Mouse (Mus musculus) kidney, postnatal 25 days (tissue): ENCODE results near the gene Mroh2b.

ENCODE experiments used
- DNase-seq, 2 experiments: peaks; one replicate each; pipeline ENCODE4 v3.0.0; 2021; ENCODE audit warnings: mixed read lengths in 2 of 2

Gene Mroh2b

GRCm38 (mm10) chr15:4898437-4898836 lies at the start of gene Mroh2b:
Gene Mroh2b, plus strand, starts transcription at chr15:4898737.
- DNase-seq = no peak

- DNase-seq = no peak
Measured at GRCm38 (mm10) chr15:4850015-4850414, 48.5 kb upstream of the Mroh2b start.

GRCm38 (mm10) chr15:4894962-4895361 lies 3.6 kb upstream of the Mroh2b start:
- no peak for DNase-seq

GRCm38 (mm10) chr15:4934731-4935130 lies 36.2 kb downstream of the Mroh2b start:
- no peak for DNase-seq

- no peak for DNase-seq
Measured at GRCm38 (mm10) chr15:4973355-4973754, 74.8 kb downstream of the Mroh2b start.

- no peak for DNase-seq
Measured at GRCm38 (mm10) chr15:5002903-5003302, 104.4 kb downstream of the Mroh2b start.

GRCm38 (mm10) chr15:5003503-5004196 lies 105.1 kb downstream of the Mroh2b start:
- no peak for DNase-seq

- DNase-seq = peak; percentile 36 to 53
Measured at GRCm38 (mm10) chr15:5009644-5010107, 111.1 kb downstream of the Mroh2b start.
